Mouse (Mus musculus): ENCODE measurements at regions not wholly inside any gene's neighbourhood (a gene's known extent, or its start where the extent isn't known, plus 50 kb on each side); places are given as distances from the start of the nearest gene placed in this dataset.

GRCm38 (mm10) chr16:42549591-42549990 lies 209.1 kb upstream of the Gap43 start:
- TF ChIP-seq POLR2A (IDR thresholded peaks at IDR 0.05; ENCODE audit: borderline replicate concordance, insufficient read depth, low read length): no peak
- no peak for TF ChIP-seq CTCF (IDR thresholded peaks at IDR 0.05; ENCODE audit: borderline replicate concordance, insufficient read depth, low read depth, low read length)

Data from cerebellum, adult 2 months (tissue).